Mouse (Mus musculus) kidney, adult 11 months (tissue): ENCODE measurements around the gene B2m.

Source experiments
- DNase-seq: peaks from one replicate; pipeline ENCODE4 v3.0.0; 2022

Gene B2m

GRCm38 (mm10) chr2:122151221-122151620, 3.7 kb downstream of the B2m start:
- no peak for DNase-seq

GRCm38 (mm10) chr2:122152850-122153249, 5.4 kb downstream of the B2m start:
- no peak for DNase-seq

GRCm38 (mm10) chr2:122153681-122154365, 6.3 kb downstream of the B2m start:
- DNase-seq: no peak

GRCm38 (mm10) chr2:122154479-122154878, 7.0 kb downstream of the B2m start:
- no peak for DNase-seq

- no peak for DNase-seq
Observed at GRCm38 (mm10) chr2:122155292-122155691, 7.8 kb downstream of the B2m start.

- DNase-seq: no peak
Observed at GRCm38 (mm10) chr2:122156051-122156700, 8.7 kb downstream of the B2m start.

- DNase-seq: no peak
Observed at GRCm38 (mm10) chr2:122157561-122157960, 10.1 kb downstream of the B2m start.

GRCm38 (mm10) chr2:122158362-122158802, 10.9 kb downstream of the B2m start:
- no peak for DNase-seq

- DNase-seq: no peak
Observed at GRCm38 (mm10) chr2:122159667-122160066, 12.2 kb downstream of the B2m start.

GRCm38 (mm10) chr2:122160680-122161079, 13.2 kb downstream of the B2m start, which contains the start of gene Trim69:
Gene Trim69 (plus strand): TSS chr2:122160700.
- peak; percentile 73 for DNase-seq

GRCm38 (mm10) chr2:122161542-122161941, 14.1 kb downstream of the B2m start:
- no peak for DNase-seq

GRCm38 (mm10) chr2:122162529-122162928, 15.0 kb downstream of the B2m start:
- no peak for DNase-seq

GRCm38 (mm10) chr2:122163430-122164195, 16.1 kb downstream of the B2m start:
- no peak for DNase-seq

- DNase-seq: no peak
Observed at GRCm38 (mm10) chr2:122164293-122164692, 16.8 kb downstream of the B2m start.

- no peak for DNase-seq
Observed at GRCm38 (mm10) chr2:122171292-122171691, 23.8 kb downstream of the B2m start.

GRCm38 (mm10) chr2:122172188-122172587, 24.7 kb downstream of the B2m start:
- no peak for DNase-seq

GRCm38 (mm10) chr2:122180051-122180822, 32.8 kb downstream of the B2m start:
- no peak for DNase-seq

- no peak for DNase-seq
Observed at GRCm38 (mm10) chr2:122185086-122185485, 37.6 kb downstream of the B2m start.

- no peak for DNase-seq
Observed at GRCm38 (mm10) chr2:122186106-122186505, 38.6 kb downstream of the B2m start, which contains the start of the genes Patl2 and Terb2. Gene Patl2 (minus strand): TSS chr2:122186189. Gene Terb2 (plus strand): TSS chr2:122186272.

GRCm38 (mm10) chr2:122186751-122187150, 39.3 kb downstream of the B2m start:
- no peak for DNase-seq

GRCm38 (mm10) chr2:122191849-122192248, 44.4 kb downstream of the B2m start:
- DNase-seq: no peak

- no peak for DNase-seq
Observed at GRCm38 (mm10) chr2:122194509-122194929, 47.0 kb downstream of the B2m start.

- no peak for DNase-seq
Observed at GRCm38 (mm10) chr2:122201501-122201900, 54.0 kb downstream of the B2m start.
